Mouse (Mus musculus): ENCODE results near the gene Gm815. TPM values are rescaled to one million over a fixed set of nuclear protein-coding genes. Genes with fewer than 3 reads are reported as not detected.

Gene Gm815
- polyA plus RNA-seq, 1 experiment from 2014 or later, result not detected

- 88% methylated on average over 10 of the region's 10 CpGs for WGBS
- no peak overlapping the region for H3K4me2 ChIP-seq
- no peak overlapping the region for H3K27ac ChIP-seq
- no peak overlapping the region for H3K9ac ChIP-seq
- no peaks in the 10 kb centered on the region for H3K27me3 ChIP-seq
- H3K4me3 ChIP-seq, result no peak overlapping the region
- no peak for ATAC-seq (ENCODE audit: insufficient number of reproducible peaks, low FRiP score, low TSS enrichment, low read depth)
- peaks cover 9% of the 10 kb centered on the region; the same call in 1 of the 2 replicates for H3K4me1 ChIP-seq
- H3K36me3 ChIP-seq, result no peaks in the 10 kb centered on the region
- no peaks in the 10 kb centered on the region for H3K9me3 ChIP-seq
These were observed 3.7 kb upstream of the Gm815 start for GRCm38 (mm10) chr19:26881866-26882427.

GRCm38 (mm10) chr19:26888171-26888570 lies 2.5 kb downstream of the Gm815 start:
- no peak overlapping the region for H3K4me2 ChIP-seq
- H3K27me3 ChIP-seq, result no peaks in the 10 kb centered on the region
- peaks cover 7% of the 10 kb centered on the region for H3K4me1 ChIP-seq
- no peak overlapping the region for H3K27ac ChIP-seq
- no peak overlapping the region for H3K9ac ChIP-seq
- H3K4me3 ChIP-seq, result no peak overlapping the region
- no peaks in the 10 kb centered on the region for H3K9me3 ChIP-seq
- ATAC-seq (ENCODE audit: insufficient number of reproducible peaks, low FRiP score, low TSS enrichment, low read depth), result no peak
- 82% methylated on average over 9 of the region's 9 CpGs for WGBS
- no peaks in the 10 kb centered on the region for H3K36me3 ChIP-seq

GRCm38 (mm10) chr19:26891306-26891964 lies 5.8 kb downstream of the Gm815 start:
- 53% methylated on average over 9 of the region's 9 CpGs for WGBS
- no peak overlapping the region for H3K4me3 ChIP-seq
- no peak overlapping the region for H3K9ac ChIP-seq
- H3K27me3 ChIP-seq, result no peaks in the 10 kb centered on the region
- no peak overlapping the region for H3K4me2 ChIP-seq
- H3K36me3 ChIP-seq, result no peaks in the 10 kb centered on the region
- peaks cover 7% of the 10 kb centered on the region for H3K4me1 ChIP-seq
- H3K27ac ChIP-seq, result peak overlapping the region; percentile 50; the same call in 1 of the 2 replicates
- no peaks in the 10 kb centered on the region for H3K9me3 ChIP-seq
- no peak for ATAC-seq (ENCODE audit: insufficient number of reproducible peaks, low FRiP score, low TSS enrichment, low read depth)

DNA sequence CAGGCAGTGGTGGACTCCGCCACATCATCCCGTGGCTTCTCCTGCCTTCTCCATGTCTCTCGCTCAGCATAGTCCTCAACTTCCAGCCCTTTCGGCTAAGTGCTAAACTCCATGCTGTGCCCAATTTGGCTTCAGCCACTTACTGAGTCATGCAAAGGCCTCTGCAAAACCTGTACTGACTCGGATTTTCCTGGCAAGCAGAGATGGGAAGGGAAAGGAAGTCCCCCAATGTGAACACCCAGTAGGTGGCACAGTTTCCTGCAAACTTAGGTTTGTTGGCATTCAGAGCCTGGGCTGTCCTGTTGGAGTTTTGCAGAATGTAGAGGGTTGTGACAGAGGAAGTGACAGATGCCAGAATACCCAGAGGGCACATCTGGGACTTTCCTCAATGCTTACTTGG lies 7.2 kb downstream of the Gm815 start:
- H3K9ac ChIP-seq, result no peak overlapping the region
- H3K4me1 ChIP-seq, result peaks cover 7% of the 10 kb centered on the region
- ATAC-seq (ENCODE audit: insufficient number of reproducible peaks, low FRiP score, low TSS enrichment, low read depth), result no peak
- no peaks in the 10 kb centered on the region for H3K36me3 ChIP-seq
- no peaks in the 10 kb centered on the region for H3K9me3 ChIP-seq
- H3K4me2 ChIP-seq, result no peak overlapping the region
- H3K4me3 ChIP-seq, result no peak overlapping the region
- H3K27ac ChIP-seq, result no peak overlapping the region
- WGBS, result 51% methylated on average over 5 of the region's 5 CpGs
- no peaks in the 10 kb centered on the region for H3K27me3 ChIP-seq

GRCm38 (mm10) chr19:26902162-26902561 lies 16.5 kb downstream of the Gm815 start:
- whole genome bisulfite sequencing, result 46% methylated on average over 4 of the region's 4 CpGs
- no peak overlapping the region for H3K9ac ChIP-seq

DNA sequence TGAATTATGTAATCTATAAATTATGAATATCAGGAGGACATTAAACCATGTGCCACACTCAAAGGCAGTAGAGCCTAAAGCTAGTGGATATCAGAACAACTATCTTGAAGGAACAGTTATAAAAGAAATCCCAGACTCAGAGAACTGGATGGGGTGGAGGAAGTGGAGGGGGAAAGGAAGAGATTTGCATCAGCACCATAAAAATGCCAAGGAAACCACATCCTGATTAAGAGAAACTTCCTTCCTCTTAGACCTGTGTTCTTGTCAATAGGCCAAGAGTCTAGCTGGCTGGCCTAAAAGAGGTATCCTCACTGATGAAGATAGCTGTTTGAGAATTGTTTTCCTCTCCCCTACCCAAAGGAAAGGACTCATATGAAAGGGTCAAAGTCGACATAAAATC lies 28.6 kb downstream of the Gm815 start:
- Histone ChIP-seq H3K27me3 (no peaks in the 10 kb centered on the region), H3K9ac (no peak overlapping the region), H3K4me3 (no peak overlapping the region), H3K27ac (no peak overlapping the region), H3K36me3 (no peaks in the 10 kb centered on the region), H3K4me2 (no peak overlapping the region), H3K9me3 (no peaks in the 10 kb centered on the region), H3K4me1 (no peaks in the 10 kb centered on the region)
- 45% methylated on average over 1 of the region's 1 CpGs for WGBS
- ATAC-seq (ENCODE audit: insufficient number of reproducible peaks, low FRiP score, low TSS enrichment, low read depth), result no peak

More at GRCm38 (mm10) chr19:26902162-26902561, 16.5 kb downstream of the Gm815 start:
- no peak for ATAC-seq (ENCODE audit: insufficient number of reproducible peaks, low FRiP score, low TSS enrichment, low read depth)
- Histone ChIP-seq H3K4me2 (no peak overlapping the region), H3K36me3 (no peaks in the 10 kb centered on the region), H3K27me3 (no peaks in the 10 kb centered on the region), H3K4me3 (no peak overlapping the region), H3K9me3 (no peaks in the 10 kb centered on the region), H3K27ac (no peak overlapping the region), H3K4me1 (no peaks in the 10 kb centered on the region)

- Histone ChIP-seq H3K4me2 (no peak overlapping the region), H3K9ac (no peak overlapping the region), H3K9me3 (no peaks in the 10 kb centered on the region), H3K27ac (no peak overlapping the region), H3K27me3 (no peaks in the 10 kb centered on the region), H3K4me1 (no peaks in the 10 kb centered on the region), H3K36me3 (no peaks in the 10 kb centered on the region), H3K4me3 (no peak overlapping the region)
- WGBS, result 56% methylated on average over 2 of the region's 2 CpGs
- ATAC-seq (ENCODE audit: insufficient number of reproducible peaks, low FRiP score, low TSS enrichment, low read depth), result no peak
These were observed 35.1 kb downstream of the Gm815 start for GRCm38 (mm10) chr19:26920816-26921215.

GRCm38 (mm10) chr19:26930295-26931283 lies 44.9 kb downstream of the Gm815 start:
- Histone ChIP-seq H3K9me3 (no peaks in the 10 kb centered on the region), H3K36me3 (no peaks in the 10 kb centered on the region), H3K27me3 (no peaks in the 10 kb centered on the region), H3K4me3 (no peak overlapping the region), H3K4me1 (no peaks in the 10 kb centered on the region), H3K4me2 (no peak overlapping the region), H3K27ac (no peak overlapping the region), H3K9ac (no peak overlapping the region)
- WGBS, result 52% methylated on average over 6 of the region's 6 CpGs
- ATAC-seq (ENCODE audit: insufficient number of reproducible peaks, low FRiP score, low TSS enrichment, low read depth), result no peak

- no peaks in the 10 kb centered on the region for H3K27me3 ChIP-seq
- WGBS, result 56% methylated on average over 2 of the region's 2 CpGs
- H3K27ac ChIP-seq, result no peak overlapping the region
- H3K9me3 ChIP-seq, result no peaks in the 10 kb centered on the region
- H3K4me1 ChIP-seq, result no peaks in the 10 kb centered on the region
- H3K9ac ChIP-seq, result no peak overlapping the region
- ATAC-seq (ENCODE audit: insufficient number of reproducible peaks, low FRiP score, low TSS enrichment, low read depth), result no peak
- H3K36me3 ChIP-seq, result no peaks in the 10 kb centered on the region
- no peak overlapping the region for H3K4me2 ChIP-seq
- no peak overlapping the region for H3K4me3 ChIP-seq
These were observed 48.5 kb downstream of the Gm815 start for GRCm38 (mm10) chr19:26934186-26934585.

Measured in limb, embryonic 15.5 days (tissue).